13 mouse cellular contexts compared by ENCODE assay signal in the genomic region with DNA sequence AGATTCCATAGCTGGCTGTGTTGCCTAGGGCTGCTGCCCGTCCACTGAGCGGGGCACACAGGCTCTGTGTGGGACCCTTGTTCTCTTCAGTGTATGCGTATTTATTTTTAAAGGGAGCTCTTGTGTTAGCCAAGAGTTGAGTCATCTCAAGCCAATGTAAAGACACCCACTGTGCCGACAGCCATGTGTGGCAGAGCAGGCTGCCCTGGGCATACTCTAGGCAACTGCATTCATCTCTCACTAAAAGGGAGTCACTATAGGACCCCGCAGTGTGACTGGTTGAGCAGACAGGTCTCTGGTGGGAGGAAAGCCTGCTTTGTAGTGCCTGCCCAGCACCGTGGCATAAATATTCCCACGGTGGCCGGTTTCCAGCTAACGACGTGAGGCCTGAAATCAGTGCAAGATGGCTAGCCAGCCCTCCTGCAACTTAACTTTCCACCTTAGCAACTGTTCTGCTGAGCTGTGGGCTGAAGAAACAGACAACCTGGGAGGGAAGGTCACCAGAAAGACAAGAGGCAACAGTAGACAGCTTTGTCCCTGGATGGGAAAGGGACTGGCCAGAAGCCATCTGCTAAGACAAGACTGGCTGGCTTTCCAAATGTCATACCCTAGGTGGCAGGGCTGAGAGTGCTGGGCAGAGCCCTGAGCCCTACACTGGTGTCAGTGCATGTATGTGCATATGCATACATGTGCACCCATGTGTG. TPM values are rescaled to one million over a fixed set of nuclear protein-coding genes. Genes with fewer than 3 reads are reported as not detected.
DNase-seq lines count a peak whose midpoint lies in the region; ATAC-seq and TF ChIP-seq lines count a peak whose summit lies in the region.
"Had no signal": no experiment of that assay in that cellular context is flagged by ENCODE, and none has a peak within 500 bp of the region (broad histone marks: within the 10 kb centered on the region; RNA-seq: fewer than 3 reads in every experiment).

No protein-coding gene starts in this region.

- no peak overlapping the region for H3K4me2 ChIP-seq in hindbrain, postnatal 0 days (ENCODE audit: low read depth, low read length)
- H3K4me2 ChIP-seq: liver, embryonic 15.5 days had no signal

- no peak overlapping the region; the same call in 1 of the 2 replicates for H3K27ac ChIP-seq in hindbrain, postnatal 0 days
- H3K27ac ChIP-seq: liver, embryonic 15.5 days had no signal

- H3K9ac ChIP-seq in hindbrain, postnatal 0 days (replicated peaks; ENCODE audit: low read length): no peak overlapping the region
- H3K9ac ChIP-seq: liver, embryonic 15.5 days had no signal

- ATAC-seq in hindbrain, postnatal 0 days: peak; percentile 89
- ATAC-seq: intestine, postnatal 0 days had no signal

- no peaks in the 10 kb centered on the region for H3K9me3 ChIP-seq in hindbrain, postnatal 0 days (ENCODE audit: low read length)
- H3K9me3 ChIP-seq: liver, embryonic 15.5 days had no signal

- peak; percentile 24; the same call in 1 of the 2 replicates for TF ChIP-seq CTCF in hindbrain, postnatal 0 days (IDR thresholded peaks at IDR 0.05; ENCODE audit: low read depth)

- 30% methylated on average over 10 of the region's 10 CpGs for WGBS in hindbrain, postnatal 0 days

- H3K27me3 ChIP-seq in hindbrain, postnatal 0 days (ENCODE audit: insufficient read depth, low read length): no peaks in the 10 kb centered on the region
- H3K27me3 ChIP-seq: liver, embryonic 15.5 days had no signal

- H3K4me3 ChIP-seq in hindbrain, postnatal 0 days (ENCODE audit: low read length): no peak overlapping the region
- H3K4me3 ChIP-seq: liver, embryonic 15.5 days had no signal

- 0 out of 2 replicates have a peak, but pooled peaks cover 9% of the 10 kb centered on the region for H3K4me1 ChIP-seq in hindbrain, postnatal 0 days (ENCODE audit: insufficient read depth, low read length)
- H3K4me1 ChIP-seq: liver, embryonic 15.5 days had no signal

- DNase-seq in adrenal gland, postnatal 14 days: peak; percentile 30
- no peak for DNase-seq in adrenal gland, postnatal 25 days
- DNase-seq in left cerebral cortex, adult 18-20 months (ENCODE audit: low spot score in 2 of 2): peak; percentile 12 to 35
- no peak for DNase-seq in left cerebral cortex, adult 9 months (ENCODE audit: low spot score in 2 of 2)
- peak; percentile 43 to 55 for DNase-seq in cerebellum, postnatal 36 days
- DNase-seq in hindbrain, postnatal 0 days (ENCODE audit: low spot score): peak; percentile 72
- no peak for DNase-seq in kidney, adult 9 months
- no peak for DNase-seq in kidney, postnatal 25 days
- DNase-seq: adrenal gland, adult 8-10 months; gastrocnemius, postnatal 36 days had no signal

- no peaks in the 10 kb centered on the region for H3K36me3 ChIP-seq in hindbrain, postnatal 0 days (ENCODE audit: insufficient read depth, low read length)
- H3K36me3 ChIP-seq: G1E; liver, embryonic 15.5 days had no signal

RNA-seq across cellular contexts. Expression of a gene that starts 31.7 kb away (rescaled TPM):
- not detected in 2 replicates for total RNA-seq in adrenal gland, postnatal 14 days (2021)
- not detected in 2 replicates for total RNA-seq in adrenal gland, postnatal 25 days (2021)
- under 1 TPM in 1 of 2 experiments, not detected in 1; 0.19 TPM for total RNA-seq in left cerebral cortex, adult 18-20 months (2021)
- 0.10 TPM in 1 of 2 replicates, not detected in the other for total RNA-seq in hindbrain, postnatal 0 days (2014; rRNA removed)
- 0.13 TPM in 1 of 2 replicates, not detected in the other for polyA plus RNA-seq in hindbrain, postnatal 0 days (2015; fragmentation: Nextera tagmentation; extraction: Ambion mirVana)
- total RNA-seq: adrenal gland, adult 8-10 months; gastrocnemius, postnatal 36 days had no signal
- polyA plus RNA-seq: G1E; intestine, postnatal 0 days; liver, embryonic 15.5 days had no signal

Comparison
In these comparisons a context has a peak if more than half of its experiments do, and no peak if none do; other contexts are left out.
1. DNase-seq: peak in adrenal gland, postnatal 14 days (single experiment), left cerebral cortex, adult 18-20 months (2 of 2), cerebellum, postnatal 36 days (2 of 2) and hindbrain, postnatal 0 days (single experiment); none in adrenal gland, postnatal 25 days (single experiment), left cerebral cortex, adult 9 months (0 of 2), kidney, adult 9 months (single experiment) and kidney, postnatal 25 days (0 of 2).